Mouse (Mus musculus) right cerebral cortex, postnatal 4 days (tissue): ENCODE data around the gene Tgm5.
A peak's percentile ranks its signal among the peaks of the same experiment; 100 is the strongest.
"Not testable (repeated sequence)": the region's sequence is repeated elsewhere in the genome, so short reads cannot be mapped to it uniquely, and the experiment has no call there.

Experiments
- DNase-seq: peaks from one replicate; pipeline ENCODE4 v3.0.0-alpha.2; 2022

Tgm5 gene

DNA sequence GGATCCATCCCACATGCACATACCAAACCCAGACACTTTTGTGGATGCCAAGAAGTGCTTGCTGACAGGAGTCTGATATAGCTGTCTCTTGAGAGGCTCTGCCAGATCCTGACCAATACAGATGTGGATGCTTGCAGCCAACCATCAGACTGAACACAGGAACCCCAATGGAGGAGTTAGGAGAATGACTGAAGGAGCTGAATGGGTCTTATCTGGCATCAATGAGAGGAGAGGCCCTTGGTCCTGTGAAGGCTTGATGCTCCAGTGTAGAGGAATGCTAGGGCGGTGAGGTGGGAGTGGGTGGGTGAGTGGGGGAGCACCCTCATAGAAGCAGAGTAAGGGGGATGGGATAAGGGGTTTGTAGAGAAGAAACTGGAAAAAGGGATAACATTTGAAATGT, 46.8 kb downstream of the Tgm5 start:
- DNase-seq, result not testable (repeated sequence)

DNA sequence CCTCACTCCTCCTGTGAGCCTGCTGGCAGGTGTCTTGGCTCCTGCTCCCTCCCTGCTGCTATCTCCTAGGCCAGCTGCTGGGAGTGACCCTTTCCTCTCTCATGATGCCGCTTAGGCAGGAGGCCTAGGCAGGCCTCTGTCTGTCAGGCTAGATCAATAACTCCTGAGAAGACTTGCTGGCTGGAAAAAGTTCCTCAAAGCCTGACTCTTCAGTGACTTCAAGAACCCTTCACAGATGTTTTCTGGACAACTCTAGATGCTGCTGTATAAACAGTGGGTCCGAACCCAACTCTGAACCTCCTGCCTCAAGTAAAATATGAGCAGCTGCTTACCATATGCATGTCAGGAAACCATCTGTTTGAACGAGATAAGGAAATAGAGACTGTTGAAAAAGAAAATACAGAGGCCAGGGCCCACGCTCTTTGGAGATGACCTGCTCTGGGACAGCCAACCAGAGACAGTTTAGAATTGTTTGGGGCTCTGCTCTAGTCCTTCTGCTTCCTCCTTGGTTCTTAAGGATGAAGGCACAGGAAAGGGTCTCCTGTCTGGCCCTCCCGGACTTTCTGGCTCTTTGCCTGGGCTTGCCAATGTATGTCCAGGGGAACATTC, 48.8 kb downstream of the Tgm5 start, which contains the start of gene Epb42:
Gene Epb42, minus strand, starts transcription at position 340 of the 609 bp plus-strand sequence.
- no peak for DNase-seq

DNA sequence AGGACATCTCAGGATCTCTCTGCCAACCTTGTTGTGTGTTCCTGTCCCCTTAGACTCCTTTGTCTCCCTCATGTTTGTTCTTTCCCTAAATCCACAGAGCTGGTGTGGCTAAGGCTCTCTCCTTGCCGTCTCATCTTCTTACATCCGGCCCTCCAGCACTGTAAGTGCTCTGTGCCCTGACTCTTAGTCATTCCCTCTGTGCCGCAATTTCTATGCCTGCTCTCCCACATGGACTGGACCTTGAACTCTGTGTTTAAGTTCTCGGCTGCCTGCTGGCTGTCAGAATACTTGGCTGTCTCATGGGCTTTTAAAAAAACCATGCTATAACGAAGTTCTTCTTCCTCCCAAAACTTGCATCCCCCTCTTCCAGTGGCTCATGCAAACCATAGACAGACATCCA, 62.7 kb downstream of the Tgm5 start:
- DNase-seq, result no peak

DNA sequence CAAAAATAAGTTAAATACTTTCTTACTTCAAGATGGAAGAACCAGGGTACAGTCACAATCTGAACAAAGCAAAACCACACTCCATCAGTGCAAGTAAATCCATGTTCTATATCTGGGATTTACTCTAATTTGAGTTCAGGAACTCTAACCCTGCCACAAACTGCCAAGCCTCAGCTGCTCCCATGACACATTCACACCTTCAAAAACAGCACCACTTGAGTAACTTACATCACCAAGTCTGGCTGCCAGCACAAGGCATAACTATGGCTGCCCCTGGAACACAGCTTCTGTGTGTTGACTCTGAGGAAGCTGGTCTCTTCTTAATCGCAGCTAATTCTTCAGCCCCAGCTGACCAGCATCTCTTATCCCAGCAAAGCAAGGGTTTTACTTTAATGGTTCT, 68.5 kb downstream of the Tgm5 start:
- no peak for DNase-seq

DNA sequence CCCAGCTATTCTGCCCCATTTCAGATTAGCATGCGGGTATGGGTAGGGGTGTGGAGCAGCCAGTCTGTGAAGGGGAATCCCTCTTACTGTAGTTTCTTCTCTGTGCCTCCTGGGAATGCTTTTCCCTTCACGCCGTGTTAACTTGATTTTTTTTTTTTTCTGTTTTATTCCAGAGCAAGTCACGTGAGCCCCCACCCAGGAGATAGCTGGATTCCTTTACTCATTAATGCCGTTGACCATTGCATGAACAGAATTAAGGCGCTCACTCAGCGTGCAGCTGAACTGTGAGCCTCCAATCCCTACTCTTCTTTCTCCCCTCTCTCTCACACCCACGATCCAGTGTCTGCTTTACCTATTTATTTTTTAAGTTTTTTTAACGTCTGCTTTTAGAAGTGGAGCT, 69.4 kb downstream of the Tgm5 start:
- DNase-seq, result no peak

DNA sequence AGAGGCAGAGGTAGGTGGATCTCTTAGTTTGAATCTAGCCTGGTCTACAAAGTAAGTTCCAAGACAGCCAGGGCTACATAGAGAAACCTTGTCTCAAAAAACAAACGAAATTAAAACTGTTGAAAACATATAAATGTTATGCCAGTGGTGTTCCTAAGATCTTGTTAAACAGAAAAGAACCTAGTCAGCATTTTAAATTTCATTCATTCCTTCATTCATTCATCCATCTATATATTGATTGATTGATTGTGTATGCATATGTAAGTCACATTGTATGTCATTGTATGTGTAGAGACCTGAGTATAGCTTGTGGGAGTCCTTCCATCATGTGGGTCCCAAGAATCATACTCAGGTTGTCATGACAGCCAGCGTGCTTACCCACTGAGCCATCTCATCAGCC, 70.1 kb downstream of the Tgm5 start:
- no peak for DNase-seq

DNA sequence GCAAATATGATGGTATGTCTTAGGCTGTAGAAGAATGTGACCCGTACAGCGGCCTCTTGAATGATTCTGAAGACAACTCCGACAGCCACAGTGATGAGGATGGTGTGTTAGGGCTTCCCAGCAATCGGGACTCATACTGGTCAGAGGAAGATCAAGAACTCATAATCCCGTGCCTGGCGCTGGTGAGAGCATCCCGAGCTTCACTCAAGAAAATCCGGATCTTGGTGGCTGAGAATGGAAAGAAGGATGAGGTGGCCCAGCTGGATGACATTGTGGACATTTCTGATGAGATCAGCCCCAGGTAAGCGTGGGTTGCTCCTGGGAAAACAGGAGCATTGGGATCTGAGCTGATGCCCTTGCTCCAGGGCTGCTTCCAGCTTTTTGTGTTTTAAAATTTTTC, 73.0 kb downstream of the Tgm5 start:
- no peak for DNase-seq

DNA sequence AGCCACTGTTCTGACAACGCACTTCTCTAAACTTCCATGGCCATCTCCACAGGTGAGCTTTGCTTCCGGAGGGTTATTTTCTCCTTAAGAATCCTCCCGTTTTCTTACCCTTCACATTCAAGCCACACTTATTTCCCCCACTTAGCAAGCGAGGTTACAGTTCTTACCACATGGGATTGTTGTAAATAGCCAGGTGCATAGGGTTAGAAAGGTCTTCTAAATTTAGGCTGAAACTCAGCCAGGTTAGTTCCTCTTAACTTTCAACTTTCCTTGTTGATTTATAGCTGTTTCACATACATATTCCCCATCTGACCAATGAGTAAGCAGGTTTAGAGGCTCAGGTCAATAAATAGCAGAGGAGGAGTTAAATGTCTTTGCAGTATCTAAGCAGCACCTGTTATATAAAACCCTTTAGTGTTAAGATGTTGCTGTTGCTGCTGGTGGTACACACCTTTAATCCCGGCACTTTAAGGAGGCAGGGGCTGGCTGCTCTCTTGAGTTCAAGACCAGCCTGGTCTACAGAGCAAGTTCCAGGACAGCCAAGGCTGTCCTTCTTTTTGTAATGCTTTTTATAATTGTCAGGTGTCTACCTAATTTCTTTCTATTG, 76.5 kb downstream of the Tgm5 start:
- DNase-seq, result no peak

DNA sequence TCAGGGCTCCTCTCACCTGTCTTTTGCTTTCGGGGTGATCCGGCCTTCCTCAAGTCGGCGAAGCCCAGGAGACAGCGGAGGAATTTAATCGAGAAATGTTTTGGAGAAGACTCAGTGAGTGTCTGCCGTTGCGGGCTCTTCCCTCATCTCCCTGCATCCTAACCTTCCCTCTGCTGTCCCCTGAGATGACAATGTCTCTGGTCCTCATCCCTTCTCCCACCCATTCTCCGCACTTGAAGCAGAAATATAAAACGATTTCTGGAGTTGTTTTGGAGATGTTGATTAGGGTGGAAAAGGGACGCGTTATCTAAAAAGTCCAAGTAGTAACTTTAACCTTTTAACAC, 77.0 kb downstream of the Tgm5 start:
- no peak for DNase-seq

DNA sequence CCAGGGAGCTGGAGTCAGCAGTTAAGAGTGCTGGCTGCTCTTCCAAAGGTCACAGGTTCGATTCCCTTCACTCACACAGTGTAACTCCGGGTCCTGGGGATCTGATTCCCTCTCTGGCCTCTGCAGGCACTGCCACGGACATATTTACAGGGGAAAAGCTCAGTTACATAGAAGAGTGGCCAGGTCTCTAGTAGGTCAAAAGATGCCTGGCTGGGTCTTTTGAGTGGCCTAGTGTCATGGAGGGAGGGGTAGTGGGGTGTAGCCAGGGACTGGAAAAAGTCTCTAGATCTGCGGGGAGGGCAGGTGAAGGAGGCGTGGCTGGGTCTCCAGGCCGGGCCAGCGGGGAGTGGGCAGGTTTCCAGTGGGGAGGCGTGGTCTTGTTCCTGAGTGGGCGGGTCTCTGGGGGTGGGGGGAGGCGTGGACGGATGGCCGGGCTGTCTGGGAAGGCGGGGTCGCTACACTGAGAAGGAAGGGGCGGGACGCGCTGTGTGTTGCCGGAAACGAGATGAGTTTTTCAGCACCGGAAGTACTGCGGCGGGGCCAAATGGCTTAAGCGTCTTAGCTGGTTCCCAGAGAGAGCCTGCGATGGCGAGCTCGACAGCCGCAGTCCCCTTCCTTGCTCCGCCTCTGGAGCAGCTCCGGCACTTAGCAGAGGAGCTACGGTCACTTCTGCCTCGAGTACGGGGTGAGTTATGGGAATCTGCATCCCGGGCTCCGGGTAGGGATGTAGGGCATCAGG, 77.5 kb downstream of the Tgm5 start, which contains the start of gene Ccndbp1:
Gene Ccndbp1, plus strand, starts transcription at position 479 of the 739 bp plus-strand sequence.
- DNase-seq, result peak; percentile 83

DNA sequence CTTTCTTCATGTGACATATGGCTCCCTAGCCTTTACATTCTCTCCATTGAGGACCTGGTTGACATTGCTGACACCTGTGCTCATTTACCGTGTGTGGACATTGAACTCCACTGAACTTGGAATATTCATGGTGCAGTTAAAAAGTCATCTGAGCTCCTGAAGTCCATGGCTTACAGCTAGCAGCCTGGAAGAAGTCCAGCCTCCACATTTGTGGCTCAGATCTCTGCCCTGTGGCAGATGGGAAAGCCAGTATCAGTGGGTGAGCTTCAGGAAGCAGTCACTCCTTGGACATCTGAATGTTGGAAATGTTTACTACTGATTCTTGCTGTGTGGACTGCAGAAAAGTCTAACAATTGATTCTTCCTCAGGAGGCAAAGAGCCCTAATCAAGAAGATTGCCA, 78.7 kb downstream of the Tgm5 start:
- DNase-seq, result no peak

DNA sequence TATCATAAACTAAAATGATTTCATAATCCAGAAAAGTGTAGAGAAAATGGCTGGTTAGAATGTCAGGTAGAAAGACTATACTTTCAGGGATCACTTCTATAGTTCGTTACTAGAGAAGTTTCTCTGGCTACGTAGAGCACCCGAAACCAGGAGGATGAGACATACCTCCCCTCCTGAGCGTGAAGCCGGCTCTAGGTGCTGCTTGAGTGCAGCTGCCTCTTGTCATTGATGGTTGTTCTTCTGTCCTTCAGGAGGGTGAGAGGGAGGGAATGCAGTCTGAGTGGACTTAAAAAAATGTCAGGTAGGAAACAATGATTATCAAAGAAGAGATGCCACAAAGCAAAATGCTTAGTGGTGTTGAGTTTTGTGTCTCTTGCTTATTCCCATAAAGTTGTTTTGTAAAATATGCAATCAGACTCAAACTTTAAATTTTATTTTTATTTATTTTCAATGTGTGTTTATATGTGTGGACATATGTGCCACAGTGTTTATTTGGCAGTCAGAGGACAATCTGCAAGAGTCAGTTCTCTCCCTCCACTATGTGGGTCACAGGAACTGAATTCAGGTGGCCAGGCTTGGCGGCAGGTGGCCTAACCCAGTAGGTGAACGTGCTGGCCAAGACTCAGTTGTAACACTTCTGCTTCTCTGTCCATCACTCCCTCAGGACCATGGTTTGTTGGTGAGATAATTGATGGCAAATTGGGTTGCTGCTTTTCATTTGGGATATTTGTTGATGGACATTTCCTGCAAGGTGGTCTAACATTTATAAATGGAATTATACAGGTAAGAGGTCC, 81.4 kb downstream of the Tgm5 start:
- no peak for DNase-seq

DNA sequence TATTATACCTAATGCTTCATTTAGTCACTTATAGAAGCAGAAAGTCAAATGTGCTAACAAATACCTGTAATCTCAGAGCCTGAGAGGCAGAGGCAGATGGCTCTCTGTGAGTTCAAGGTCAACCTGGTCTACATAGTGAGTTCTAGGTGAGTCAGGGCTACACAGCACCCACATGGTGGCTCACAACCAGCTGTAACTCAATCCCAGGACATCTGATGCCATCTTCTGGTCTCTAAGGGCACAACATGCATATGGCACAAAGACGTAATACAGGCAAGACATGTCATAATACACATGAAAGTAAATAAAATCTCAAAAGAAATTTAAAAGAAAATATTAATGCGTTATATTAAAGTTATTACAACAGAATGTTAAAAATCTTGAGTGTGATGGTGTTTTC, 82.1 kb downstream of the Tgm5 start:
- no peak for DNase-seq

DNA sequence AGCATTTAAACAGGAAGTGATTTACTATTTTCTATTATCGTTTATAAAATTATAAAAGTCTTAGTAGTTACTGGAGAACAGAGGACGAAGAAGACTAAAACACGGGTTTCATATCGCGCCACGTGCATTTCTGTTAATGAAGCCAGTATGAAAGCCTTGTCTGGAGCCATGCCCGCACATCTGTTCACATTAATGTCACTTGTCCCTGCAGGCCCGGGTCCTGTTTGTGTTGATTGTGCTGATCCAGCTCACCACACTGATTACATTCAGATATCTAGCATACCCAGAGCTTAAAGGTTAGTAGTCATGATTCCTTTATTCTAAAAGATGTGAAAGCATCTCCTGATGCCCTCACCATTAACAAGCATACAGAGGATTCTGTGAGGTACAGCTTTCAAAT, 86.8 kb downstream of the Tgm5 start:
- no peak for DNase-seq

DNA sequence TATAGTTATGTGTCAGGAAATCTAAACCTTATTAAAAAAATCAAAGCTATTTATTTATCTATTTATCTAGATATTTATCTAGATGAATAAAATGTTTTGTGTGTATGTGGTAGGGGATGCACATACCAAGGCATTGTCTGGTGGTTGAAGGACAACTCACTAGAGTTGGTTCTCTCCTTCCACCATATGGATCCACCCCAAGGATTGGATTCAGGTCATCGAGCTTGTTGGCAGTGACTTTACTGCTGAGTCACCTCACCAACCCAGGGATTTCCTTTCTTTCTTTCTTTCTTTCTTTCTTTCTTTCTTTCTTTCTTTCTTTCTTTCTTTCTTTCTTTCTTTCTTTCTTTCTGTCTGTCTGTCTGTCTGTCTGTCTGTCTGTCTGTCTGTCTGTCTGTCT, 89.0 kb downstream of the Tgm5 start:
- DNase-seq, result not testable (repeated sequence)
